Mouse (Mus musculus) forebrain, embryonic 15.5 days (tissue): ENCODE results near the gene Chmp6. TPM values are rescaled to one million over a fixed set of nuclear protein-coding genes. Genes with fewer than 3 reads are reported as not detected.

Experiments
- ATAC-seq: fragments of 200-750 bp; cut with Nextera tagmentation; replicated peaks from 2 replicates; pipeline ENCODE4 v1.8.0; 2017; ENCODE audit warnings: mild to moderate bottlenecking, moderate TSS enrichment, moderate library complexity
- H3K27ac ChIP-seq: fragments of 300-500 bp; sonication (generic); replicated peaks from 2 replicates; pipeline ENCODE4 v1.5.1; 2015; ENCODE audit warnings: mild to moderate bottlenecking, inconsistent platforms
- H3K27me3 ChIP-seq: fragments of 300-500 bp; sonication (generic); 2 replicates; pipeline ENCODE4 v1.6.1; 2015; ENCODE audit warnings: inconsistent platforms
- H3K36me3 ChIP-seq: fragments of 300-500 bp; sonication (generic); 2 replicates; pipeline ENCODE4 v1.6.1; 2015; ENCODE audit warnings: mild to moderate bottlenecking, inconsistent platforms
- H3K4me1 ChIP-seq: fragments of 300-500 bp; sonication (generic); 2 replicates; pipeline ENCODE4 v1.6.1; 2015; ENCODE audit warnings: inconsistent platforms
- H3K4me2 ChIP-seq: fragments of 300-500 bp; sonication (generic); replicated peaks from 2 replicates; pipeline ENCODE4 v1.6.1; 2015; ENCODE audit warnings: mild to moderate bottlenecking, inconsistent platforms
- H3K4me3 ChIP-seq: fragments of 300-500 bp; sonication (generic); 2 replicates; pipeline ENCODE4 v1.5.1; 2015; ENCODE audit warnings: mild to moderate bottlenecking, inconsistent platforms
- H3K9ac ChIP-seq: fragments of 300-500 bp; sonication (generic); replicated peaks from 2 replicates; pipeline ENCODE4 v1.6.1; 2015; ENCODE audit warnings: mild to moderate bottlenecking, inconsistent platforms
- H3K9me3 ChIP-seq: fragments of 300-500 bp; sonication (generic); 2 replicates; pipeline ENCODE4 v1.6.1; 2016; ENCODE audit warnings: inconsistent platforms
- WGBS: fragments of 180-500 bp; shearing (Covaris S2); methylation state at CpG from one replicate; pipeline ENCODE4 v1.1.7; 2015; ENCODE audit warnings: mixed read lengths; 5-methylcytosine and 5-hydroxymethylcytosine counted together
- polyA plus RNA-seq: library from polyadenylated mRNA; unstranded; fragments of >200 nt; fragmentation: Nextera tagmentation; extraction: Ambion mirVana; gene quantifications from 2 replicates; pipeline ENCODE4 v1.2.1, GENCODE M21; 2015

Chmp6 gene
- polyA plus RNA-seq, 1 experiment from 2014 or later: 94.2 TPM

- Histone ChIP-seq H3K9me3 (no peaks in the 10 kb centered on the region), H3K27ac (no peak overlapping the region), H3K4me2 (no peak overlapping the region), H3K4me3 (no peak overlapping the region), H3K4me1 (peaks cover 21% of the 10 kb centered on the region), H3K9ac (no peak overlapping the region), H3K36me3 (no peaks in the 10 kb centered on the region), H3K27me3 (no peaks in the 10 kb centered on the region)
- ATAC-seq: no peak
- 66% methylated on average over 8 of the region's 8 CpGs for WGBS
These were observed 54.2 kb downstream of the Chmp6 start for GRCm38 (mm10) chr11:119967401-119967800.

GRCm38 (mm10) chr11:119967892-119968291 lies 54.7 kb downstream of the Chmp6 start:
- Histone ChIP-seq H3K4me2 (no peak overlapping the region), H3K27me3 (no peaks in the 10 kb centered on the region), H3K27ac (no peak overlapping the region), H3K4me3 (no peak overlapping the region), H3K9me3 (no peaks in the 10 kb centered on the region), H3K4me1 (peaks cover 21% of the 10 kb centered on the region), H3K9ac (no peak overlapping the region), H3K36me3 (no peaks in the 10 kb centered on the region)
- ATAC-seq: no peak
- WGBS: 90% methylated on average over 2 of the region's 2 CpGs

Other genes starting within 250 kb of the Chmp6 start
- 28.1 and 34.0 TPM in 2 replicates for gene Baiap2, start 29.3 kb downstream of the Chmp6 start, polyA plus RNA-seq
- 21.9 and 22.5 TPM in 2 replicates for gene Aatk, start 133.7 kb downstream of the Chmp6 start, polyA plus RNA-seq
- gene Cep131, start 173.4 kb downstream of the Chmp6 start, polyA plus RNA-seq: 34.6 and 35.0 TPM in 2 replicates
- gene Tepsin, start 185.3 kb downstream of the Chmp6 start, polyA plus RNA-seq: 18.7 and 21.9 TPM in 2 replicates
- gene Ndufaf8, start 185.5 kb downstream of the Chmp6 start, polyA plus RNA-seq: 49.7 and 56.9 TPM in 2 replicates
- gene Slc38a10, start 237.9 kb downstream of the Chmp6 start, polyA plus RNA-seq: 97.7 and 98.9 TPM in 2 replicates